Mouse (Mus musculus): ENCODE measurements around the gene Hus1.

- TF ChIP-seq POLR2A (IDR thresholded peaks at IDR 0.05; ENCODE audit: borderline replicate concordance, low read depth, low read length) (no peak), CTCF (IDR thresholded peaks at IDR 0.05; ENCODE audit: low read depth, low read length) (no peak)
Observed at GRCm38 (mm10) chr11:9031530-9031929, 20.5 kb upstream of the Hus1 start.
